Mouse (Mus musculus): ENCODE results near the gene Dnaja4. TPM values are rescaled to one million over a fixed set of nuclear protein-coding genes. Genes with fewer than 3 reads are reported as not detected.

Dnaja4 gene
- polyA plus RNA-seq, 1 experiment from 2014 or later, result 24.3 TPM

DNA sequence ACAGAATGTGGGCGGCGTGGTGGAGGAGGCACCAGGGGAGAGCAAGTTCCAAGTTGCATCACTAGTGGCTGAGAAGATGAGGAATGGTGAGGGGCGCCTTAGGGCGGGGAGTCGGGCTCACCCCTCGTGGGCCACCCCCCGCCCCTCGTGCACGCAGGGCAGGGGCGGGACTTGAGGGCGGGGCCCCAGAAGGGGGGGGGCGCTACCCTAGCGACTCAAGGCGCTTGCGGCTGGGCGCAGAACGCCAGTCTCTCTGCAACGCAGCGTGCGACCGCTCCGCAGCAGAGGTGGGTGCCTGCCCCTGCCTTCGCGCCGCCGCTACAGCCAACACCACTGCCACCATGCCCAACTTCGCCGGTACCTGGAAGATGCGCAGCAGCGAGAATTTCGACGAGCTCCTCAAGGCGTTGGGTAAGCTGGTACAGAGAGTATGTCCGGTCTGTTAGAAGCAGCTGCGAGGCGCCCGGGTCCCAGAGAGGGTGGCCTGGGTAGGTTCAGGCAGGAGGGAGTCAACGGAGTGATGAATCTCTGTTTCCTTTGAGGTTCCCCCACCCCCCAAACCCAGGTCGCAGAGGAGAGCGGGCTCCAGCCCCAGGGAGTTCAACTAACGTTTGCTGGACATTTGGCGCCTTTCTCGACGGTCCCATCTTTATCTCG is 66.0 kb downstream of the Dnaja4 start, which contains the start of gene Crabp1:
Gene Crabp1, plus strand, starts transcription at position 188 of the 657 bp plus-strand sequence.
- Histone ChIP-seq H3K4me2 (peak within 1 kb of the TSS; percentile 54), H3K9me3 (replicated peaks) (no peaks in the 10 kb centered on the region), H3K27ac (no peak within 1 kb of the TSS), H3K36me3 (no peaks in the 10 kb centered on the region), H3K4me1 (no peaks in the 10 kb centered on the region), H3K9ac (no peak within 1 kb of the TSS), H3K27me3 (replicated peaks) (peaks cover 77% of the 10 kb centered on the region), H3K4me3 (peak within 1 kb of the TSS; percentile 29)
- WGBS (ENCODE audit: insufficient replicate concordance), result 2% methylated on average over 43 of the region's 45 CpGs
- no peak; the same call in 1 of the 2 replicates for ATAC-seq

DNA sequence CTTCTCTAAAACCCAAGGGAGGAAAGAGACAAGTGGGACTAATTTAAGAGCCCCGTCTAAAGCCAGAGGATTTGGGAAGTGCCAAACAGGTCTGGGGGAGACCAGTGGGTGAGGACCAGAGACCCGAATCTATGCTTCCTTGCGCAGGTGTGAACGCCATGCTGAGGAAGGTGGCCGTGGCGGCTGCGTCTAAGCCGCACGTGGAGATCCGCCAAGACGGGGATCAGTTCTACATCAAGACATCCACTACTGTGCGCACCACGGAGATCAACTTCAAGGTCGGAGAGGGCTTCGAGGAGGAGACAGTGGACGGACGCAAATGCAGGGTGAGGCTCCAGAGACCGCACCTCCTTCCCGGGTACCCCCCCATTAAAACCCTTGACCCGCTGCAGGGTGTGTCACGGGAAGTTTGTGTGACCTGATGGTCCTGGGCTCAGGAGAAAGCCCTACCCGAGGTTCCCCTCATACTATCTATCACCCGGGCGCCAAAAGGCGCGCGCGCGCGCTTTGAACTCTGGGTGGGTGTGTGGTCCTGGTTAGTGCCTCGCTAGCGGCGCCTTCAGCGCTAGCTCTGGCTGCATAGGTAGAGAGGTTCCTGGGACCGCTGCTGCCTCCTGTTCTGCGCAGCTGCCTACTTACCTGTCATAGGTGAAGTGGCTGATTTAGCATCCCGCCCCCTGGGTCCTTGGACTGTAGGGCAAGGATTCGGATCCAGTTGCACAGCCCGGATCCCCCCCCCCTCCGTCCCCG is 66.8 kb downstream of the Dnaja4 start:
- WGBS (ENCODE audit: insufficient replicate concordance), result 2% methylated on average over 41 of the region's 41 CpGs
- H3K27ac ChIP-seq, result no peak overlapping the region
- H3K4me3 ChIP-seq, result peak overlapping the region; percentile 29; the same call in 1 of the 2 replicates
- no peak for ATAC-seq
- H3K9me3 ChIP-seq (replicated peaks), result no peaks in the 10 kb centered on the region
- peaks cover 85% of the 10 kb centered on the region for H3K27me3 ChIP-seq (replicated peaks)
- peak overlapping the region; percentile 54 for H3K4me2 ChIP-seq
- no peak overlapping the region for H3K9ac ChIP-seq
- no peaks in the 10 kb centered on the region for H3K36me3 ChIP-seq
- H3K4me1 ChIP-seq, result no peaks in the 10 kb centered on the region

Small RNA genes within 50 kb of the gene (microRNA-seq; reads per million reads assigned to microRNA genes)
- not detected for gene Mir5710

Other genes starting within 250 kb of the Dnaja4 start
- gene Dmxl2, start 197.2 kb upstream of the Dnaja4 start, polyA plus RNA-seq (2016; fragmentation: Nextera tagmentation; extraction: Ambion mirVana), result 1.9 and 2.0 TPM in 2 replicates
- not detected in 2 replicates for gene Sh2d7, start 159.9 kb upstream of the Dnaja4 start, polyA plus RNA-seq (2016; fragmentation: Nextera tagmentation; extraction: Ambion mirVana)
- 2.6 and 2.7 TPM in 2 replicates for gene Cib2, start 138.7 kb upstream of the Dnaja4 start, polyA plus RNA-seq (2016; fragmentation: Nextera tagmentation; extraction: Ambion mirVana)
- gene Idh3a, start 112.5 kb upstream of the Dnaja4 start, polyA plus RNA-seq (2016; fragmentation: Nextera tagmentation; extraction: Ambion mirVana), result 142 and 150 TPM in 2 replicates
- 0.24 and 0.30 TPM in 2 replicates for gene Acsbg1, start 37.0 kb upstream of the Dnaja4 start, polyA plus RNA-seq (2016; fragmentation: Nextera tagmentation; extraction: Ambion mirVana)
- 124 and 127 TPM in 2 replicates for gene Wdr61, start 35.6 kb downstream of the Dnaja4 start, polyA plus RNA-seq (2016; fragmentation: Nextera tagmentation; extraction: Ambion mirVana)
- 7.5 and 10.8 TPM in 2 replicates for gene Crabp1, start 65.9 kb downstream of the Dnaja4 start, polyA plus RNA-seq (2016; fragmentation: Nextera tagmentation; extraction: Ambion mirVana)
- 17.9 and 18.2 TPM in 2 replicates for gene Ireb2, start 164.9 kb downstream of the Dnaja4 start, polyA plus RNA-seq (2016; fragmentation: Nextera tagmentation; extraction: Ambion mirVana)
- 1.8 TPM in 2 replicates for gene Hykk, start 218.4 kb downstream of the Dnaja4 start, polyA plus RNA-seq (2016; fragmentation: Nextera tagmentation; extraction: Ambion mirVana)